Comparison of ENCODE assay signal across 9 mouse cellular contexts in the genomic region with DNA sequence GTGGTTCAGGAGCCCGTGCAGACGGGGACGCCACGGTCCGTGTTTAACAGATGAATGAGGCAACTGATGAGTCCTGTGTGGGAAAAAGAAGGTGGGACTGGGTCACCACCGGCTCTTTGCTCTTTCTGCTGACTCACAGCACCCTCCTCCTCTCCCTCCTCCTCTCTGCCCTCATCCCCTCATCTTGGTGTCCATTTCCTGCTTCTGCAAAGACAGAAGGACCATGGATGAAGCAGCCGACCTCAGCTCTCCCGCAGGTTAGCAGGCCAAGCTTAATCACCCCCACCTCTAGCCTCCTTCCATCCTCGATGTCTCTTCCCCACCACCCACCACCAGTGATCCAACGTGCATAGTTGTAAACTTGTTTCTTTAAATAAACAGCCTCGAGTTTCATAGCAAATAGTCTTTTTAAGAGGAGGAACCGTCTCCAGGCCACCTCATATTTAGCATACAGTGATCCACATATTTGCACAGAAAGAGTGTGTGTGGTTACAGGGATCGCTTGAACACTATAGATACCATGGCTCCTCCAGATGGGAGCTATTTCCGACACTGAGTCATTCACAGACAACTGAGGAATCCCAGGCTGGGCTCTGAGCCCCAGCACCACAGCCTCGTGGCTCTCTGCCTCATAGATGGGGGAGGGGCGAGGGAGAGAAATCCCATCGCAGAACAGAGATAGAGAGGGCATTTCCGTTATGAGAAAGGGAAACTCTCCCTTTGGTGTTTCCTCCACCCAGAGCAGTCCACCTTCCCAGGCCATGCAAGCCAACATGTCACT. TPM values are rescaled to one million over a fixed set of nuclear protein-coding genes. Genes with fewer than 3 reads are reported as not detected.
DNase-seq lines count a peak whose midpoint lies in the region; ATAC-seq lines count a peak whose summit lies in the region.
"Had no signal": no experiment of that assay in that cellular context is flagged by ENCODE, and none has a peak within 500 bp of the region (broad histone marks: within the 10 kb centered on the region; RNA-seq: fewer than 3 reads in every experiment).

No protein-coding gene starts in this region.

- peak; percentile 38 for DNase-seq in liver
- DNase-seq in liver, embryonic 11.5 days (ENCODE audit: low spot score), result no peak
- DNase-seq in frontal cortex, postnatal 10 days (ENCODE audit: low spot score in 2 of 2), result peak; percentile 60 to 72
- DNase-seq in lung, postnatal 4 days, result peak; percentile 67 to 84
- no peak for DNase-seq in thymus, postnatal 4 days
- no peak for DNase-seq in spleen, adult 18-20 months

- peaks cover 5% of the 10 kb centered on the region; the same call in 1 of the 2 replicates for H3K4me1 ChIP-seq in liver, embryonic 11.5 days (replicated peaks; ENCODE audit: control insufficient read depth, insufficient read depth, low read length)
- peaks cover 21% of the 10 kb centered on the region for H3K4me1 ChIP-seq in intestine, embryonic 16.5 days (ENCODE audit: control insufficient read depth, insufficient read depth, low read length)
- peaks cover 28% of the 10 kb centered on the region for H3K4me1 ChIP-seq in hindbrain, embryonic 12.5 days

- H3K27me3 ChIP-seq in liver, embryonic 11.5 days (replicated peaks; ENCODE audit: control insufficient read depth, insufficient read depth, low read length), result no peaks in the 10 kb centered on the region
- no peaks in the 10 kb centered on the region for H3K27me3 ChIP-seq in intestine, embryonic 16.5 days (replicated peaks; ENCODE audit: control insufficient read depth, insufficient read depth, low read length)
- no peaks in the 10 kb centered on the region for H3K27me3 ChIP-seq in hindbrain, embryonic 12.5 days
- H3K27me3 ChIP-seq: neural tube, embryonic 12.5 days had no signal

- H3K9me3 ChIP-seq in liver, embryonic 11.5 days (ENCODE audit: control insufficient read depth, low read length), result no peaks in the 10 kb centered on the region
- H3K9me3 ChIP-seq in intestine, embryonic 16.5 days (ENCODE audit: control insufficient read depth, low read length), result no peaks in the 10 kb centered on the region
- no peaks in the 10 kb centered on the region for H3K9me3 ChIP-seq in hindbrain, embryonic 12.5 days (replicated peaks)
- H3K9me3 ChIP-seq: neural tube, embryonic 12.5 days had no signal

- no peak overlapping the region for H3K27ac ChIP-seq in liver, embryonic 11.5 days (ENCODE audit: low read depth, low read length)
- H3K27ac ChIP-seq in intestine, embryonic 16.5 days (ENCODE audit: low read length), result peak overlapping the region; percentile 59; the same call in 1 of the 2 replicates
- H3K27ac ChIP-seq in hindbrain, embryonic 12.5 days, result no peak overlapping the region
- H3K27ac ChIP-seq: neural tube, embryonic 12.5 days had no signal

- H3K4me2 ChIP-seq in liver, embryonic 11.5 days, result no peak overlapping the region; the same call in 1 of the 2 replicates
- no peak overlapping the region for H3K4me2 ChIP-seq in intestine, embryonic 16.5 days (ENCODE audit: low read depth, low read length)
- H3K4me2 ChIP-seq in hindbrain, embryonic 12.5 days (replicated peaks), result no peak overlapping the region
- H3K4me2 ChIP-seq: neural tube, embryonic 12.5 days had no signal

- ATAC-seq in liver, embryonic 11.5 days (replicated peaks; ENCODE audit: low FRiP score), result no peak
- ATAC-seq in intestine, embryonic 16.5 days, result peak; percentile 86
- no peak for ATAC-seq in hindbrain, embryonic 12.5 days (ENCODE audit: low FRiP score)

- H3K4me3 ChIP-seq in liver, embryonic 11.5 days (ENCODE audit: low read depth, low read length), result no peak overlapping the region
- no peak overlapping the region for H3K4me3 ChIP-seq in intestine, embryonic 16.5 days (ENCODE audit: low read length)
- H3K4me3 ChIP-seq in hindbrain, embryonic 12.5 days, result no peak overlapping the region
- H3K4me3 ChIP-seq: neural tube, embryonic 12.5 days had no signal

- H3K36me3 ChIP-seq in liver, embryonic 11.5 days (ENCODE audit: control insufficient read depth, insufficient read depth, low read length), result no peaks in the 10 kb centered on the region
- no peaks in the 10 kb centered on the region for H3K36me3 ChIP-seq in intestine, embryonic 16.5 days (ENCODE audit: control insufficient read depth, insufficient read depth, low read length)
- peaks cover 6% of the 10 kb centered on the region; the same call in 1 of the 2 replicates for H3K36me3 ChIP-seq in hindbrain, embryonic 12.5 days
- H3K36me3 ChIP-seq: neural tube, embryonic 12.5 days had no signal

- 37% methylated on average over 18 of the region's 18 CpGs for WGBS in liver, embryonic 11.5 days
- 45% methylated on average over 18 of the region's 18 CpGs for WGBS in intestine, embryonic 16.5 days
- 76% methylated on average over 18 of the region's 18 CpGs for WGBS in hindbrain, embryonic 12.5 days

- no peak overlapping the region for H3K9ac ChIP-seq in liver, embryonic 11.5 days (ENCODE audit: low read depth, low read length)
- no peak overlapping the region for H3K9ac ChIP-seq in intestine, embryonic 16.5 days (ENCODE audit: low read depth, low read length)
- H3K9ac ChIP-seq in hindbrain, embryonic 12.5 days, result no peak overlapping the region
- H3K9ac ChIP-seq: neural tube, embryonic 12.5 days had no signal

RNA-seq across cellular contexts. Expression of a gene that starts 58.6 kb away (rescaled TPM):
- 1.5 TPM in 2 replicates for polyA plus RNA-seq in liver, embryonic 11.5 days (2014; fragmentation: Nextera tagmentation; extraction: Ambion mirVana)
- polyA plus RNA-seq in intestine, embryonic 16.5 days (2015; fragmentation: Nextera tagmentation; extraction: Ambion mirVana), result 4.1 and 5.1 TPM in 2 replicates
- polyA plus RNA-seq in hindbrain, embryonic 12.5 days (2016; fragmentation: Nextera tagmentation; extraction: Ambion mirVana), result 12.5 and 13.8 TPM in 2 replicates

Comparison
In these comparisons a context has a peak if more than half of its experiments do, and no peak if none do; other contexts are left out.
1. DNase-seq: peak in liver (single experiment), frontal cortex, postnatal 10 days (2 of 2) and lung, postnatal 4 days (2 of 2); none in liver, embryonic 11.5 days (single experiment), thymus, postnatal 4 days (single experiment) and spleen, adult 18-20 months (0 of 2).